Mouse (Mus musculus): Measurements from ENCODE around the gene Dnaaf3. TPM values are rescaled to one million over a fixed set of nuclear protein-coding genes. Genes with fewer than 3 reads are reported as not detected.

Gene Dnaaf3
- 0.79 and 0.95 TPM in 2 replicates for polyA plus RNA-seq (2015; fragmentation: Nextera tagmentation; extraction: Ambion mirVana)

GRCm38 (mm10) chr7:4532005-4532729, at the start of gene Dnaaf3:
TSS of gene Dnaaf3 (minus strand) at chr7:4532453.

GRCm38 (mm10) chr7:4547221-4547641, 15.0 kb upstream of the Dnaaf3 start, which contains the start of gene Syt5:
TSS of gene Syt5 (minus strand) at chr7:4547541.

GRCm38 (mm10) chr7:4524212-4524922, 7.9 kb downstream of the Dnaaf3 start, which contains the start of gene Tnni3:
TSS of gene Tnni3 (minus strand) at chr7:4524229.

GRCm38 (mm10) chr7:4516332-4517050, 15.8 kb downstream of the Dnaaf3 start, which contains the start of gene Tnnt1:
TSS of gene Tnnt1 (minus strand) at chr7:4516382.

GRCm38 (mm10) chr7:4501558-4502397, 30.5 kb downstream of the Dnaaf3 start, which contains the start of gene Ppp1r12c:
TSS of gene Ppp1r12c (minus strand) at chr7:4501680.

Small RNAs within 50 kb of the gene (microRNA-seq; reads per million reads assigned to microRNA genes)
- not detected for gene Gm23577 (ENCODE audit: borderline replicate concordance, insufficient number of aligned reads)

Other genes with a start within 250 kb of the Dnaaf3 start
- 0.14 and 0.21 TPM in 2 replicates for gene Ncr1, start 194.7 kb downstream of the Dnaaf3 start, polyA plus RNA-seq (2015; fragmentation: Nextera tagmentation; extraction: Ambion mirVana)
- 0.08 and 0.22 TPM in 2 replicates for gene Gp6, start 134.7 kb downstream of the Dnaaf3 start, polyA plus RNA-seq (2015; fragmentation: Nextera tagmentation; extraction: Ambion mirVana)
- gene Rdh13, start 86.8 kb downstream of the Dnaaf3 start, polyA plus RNA-seq (2015; fragmentation: Nextera tagmentation; extraction: Ambion mirVana) = 11.9 and 15.4 TPM in 2 replicates
- 8.9 and 9.1 TPM in 2 replicates for gene Eps8l1, start 71.8 kb downstream of the Dnaaf3 start, polyA plus RNA-seq (2015; fragmentation: Nextera tagmentation; extraction: Ambion mirVana)
- gene Ppp1r12c, start 30.8 kb downstream of the Dnaaf3 start, polyA plus RNA-seq (2015; fragmentation: Nextera tagmentation; extraction: Ambion mirVana) = 26.2 and 35.8 TPM in 2 replicates
- gene Tnnt1, start 16.1 kb downstream of the Dnaaf3 start, polyA plus RNA-seq (2015; fragmentation: Nextera tagmentation; extraction: Ambion mirVana) = 9.3 and 14.3 TPM in 2 replicates
- 2.3 and 6.7 TPM in 2 replicates for gene Tnni3, start 8.2 kb downstream of the Dnaaf3 start, polyA plus RNA-seq (2015; fragmentation: Nextera tagmentation; extraction: Ambion mirVana)
- gene Syt5, start 15.1 kb upstream of the Dnaaf3 start, polyA plus RNA-seq (2015; fragmentation: Nextera tagmentation; extraction: Ambion mirVana) = 18.2 and 32.3 TPM in 2 replicates
- gene Ptprh, start 71.6 kb upstream of the Dnaaf3 start, polyA plus RNA-seq (2015; fragmentation: Nextera tagmentation; extraction: Ambion mirVana) = 0.03 TPM in 1 of 2 replicates, not detected in the other
- gene Tmem86b, start 99.0 kb upstream of the Dnaaf3 start, polyA plus RNA-seq (2015; fragmentation: Nextera tagmentation; extraction: Ambion mirVana) = 1.1 and 1.4 TPM in 2 replicates
- gene Ppp6r1, start 126.6 kb upstream of the Dnaaf3 start, polyA plus RNA-seq (2015; fragmentation: Nextera tagmentation; extraction: Ambion mirVana) = 6.7 and 6.9 TPM in 2 replicates
- gene Hspbp1, start 152.6 kb upstream of the Dnaaf3 start, polyA plus RNA-seq (2015; fragmentation: Nextera tagmentation; extraction: Ambion mirVana) = 70.6 and 80.3 TPM in 2 replicates
- 0.59 and 1.2 TPM in 2 replicates for gene Brsk1, start 158.2 kb upstream of the Dnaaf3 start, polyA plus RNA-seq (2015; fragmentation: Nextera tagmentation; extraction: Ambion mirVana)
- 0.10 and 0.24 TPM in 2 replicates for gene Tmem150b, start 192.8 kb upstream of the Dnaaf3 start, polyA plus RNA-seq (2015; fragmentation: Nextera tagmentation; extraction: Ambion mirVana)
- 22.8 and 37.7 TPM in 2 replicates for gene Kmt5c, start 207.7 kb upstream of the Dnaaf3 start, polyA plus RNA-seq (2015; fragmentation: Nextera tagmentation; extraction: Ambion mirVana)
- gene Cox6b2, start 220.6 kb upstream of the Dnaaf3 start, polyA plus RNA-seq (2015; fragmentation: Nextera tagmentation; extraction: Ambion mirVana) = 53.7 and 57.2 TPM in 2 replicates
- gene Fam71e2, start 238.8 kb upstream of the Dnaaf3 start, polyA plus RNA-seq (2015; fragmentation: Nextera tagmentation; extraction: Ambion mirVana) = not detected in 2 replicates

All from adrenal gland, postnatal 0 days (tissue).